ENCODE assay signal across 9 mouse cellular contexts in genomic region chr12:76004697-76005249, GRCm38 (mm10).
DNase-seq lines count a peak whose midpoint lies in the region; ATAC-seq and TF ChIP-seq lines count a peak whose summit lies in the region.
"Had no signal": no experiment of that assay in that cellular context is flagged by ENCODE, and none has a peak within 500 bp of the region (broad histone marks: within the 10 kb centered on the region; RNA-seq: fewer than 3 reads in every experiment).

No protein-coding gene starts in this region.

- H3K4me2 ChIP-seq in midbrain, embryonic 15.5 days, result no peak overlapping the region
- H3K4me2 ChIP-seq: embryonic facial prominence, embryonic 12.5 days had no signal

- TF ChIP-seq CTCF in E14TG2a.4 (conservative IDR thresholded peaks at IDR 0.05; ENCODE audit: low read length), result no peak

- H3K9me3 ChIP-seq in E14TG2a.4 (ENCODE audit: low read length), result no peaks in the 10 kb centered on the region
- H3K9me3 ChIP-seq in midbrain, embryonic 15.5 days, result no peaks in the 10 kb centered on the region
- H3K9me3 ChIP-seq: embryonic facial prominence, embryonic 12.5 days; megakaryocyte, embryonic 14.5 days had no signal

- H3K27ac ChIP-seq in midbrain, embryonic 15.5 days, result no peak overlapping the region
- H3K27ac ChIP-seq: embryonic facial prominence, embryonic 12.5 days had no signal

- no peaks in the 10 kb centered on the region for H3K27me3 ChIP-seq in E14TG2a.4 (ENCODE audit: insufficient read depth, low read length)
- H3K27me3 ChIP-seq in midbrain, embryonic 15.5 days (replicated peaks), result no peaks in the 10 kb centered on the region
- H3K27me3 ChIP-seq: embryonic facial prominence, embryonic 12.5 days; megakaryocyte, embryonic 14.5 days had no signal

- 0 out of 2 replicates have a peak overlapping the region, but pooled peaks have one; percentile 26 for H3K4me3 ChIP-seq in E14TG2a.4 (replicated peaks; ENCODE audit: low read length)
- no peak overlapping the region for H3K4me3 ChIP-seq in midbrain, embryonic 15.5 days
- H3K4me3 ChIP-seq: embryonic facial prominence, embryonic 12.5 days; megakaryocyte, embryonic 14.5 days had no signal

- intact Hi-C loops in gastrocnemius, postnatal 14 days (cut with DNase I; ENCODE audit: low total_unique reads), result no loop called here
- intact Hi-C loops in left cerebral cortex, postnatal 36 days (cut with DNase I), result no loop called here

- peak; percentile 94 for DNase-seq in ZHBTc4 (ENCODE audit: low read depth, low spot score)
- peak; percentile 67 for DNase-seq in gastrocnemius, postnatal 14 days
- DNase-seq in kidney, postnatal 14 days, result peak; percentile 64
- no peak for DNase-seq in left cerebral cortex, postnatal 36 days (ENCODE audit: low spot score in 2 of 2)

- H3K4me1 ChIP-seq in E14TG2a.4 (replicated peaks; ENCODE audit: low read depth, low read length), result peaks cover 16% of the 10 kb centered on the region
- no peaks in the 10 kb centered on the region for H3K4me1 ChIP-seq in midbrain, embryonic 15.5 days
- H3K4me1 ChIP-seq: megakaryocyte, embryonic 14.5 days had no signal

- no peaks in the 10 kb centered on the region for H3K36me3 ChIP-seq in E14TG2a.4 (ENCODE audit: insufficient read depth, low read length)
- no peaks in the 10 kb centered on the region for H3K36me3 ChIP-seq in midbrain, embryonic 15.5 days (replicated peaks)

- ATAC-seq in midbrain, embryonic 15.5 days (replicated peaks), result peak; percentile 75
- ATAC-seq in activated CD4-positive, CD25-positive, alpha-beta regulatory T cell, adult 4 months, result no peak

- no peak overlapping the region for H3K9ac ChIP-seq in midbrain, embryonic 15.5 days
- H3K9ac ChIP-seq: embryonic facial prominence, embryonic 12.5 days had no signal

- WGBS in midbrain, embryonic 15.5 days, result 39% methylated on average over 9 of the region's 9 CpGs

Comparison
In these comparisons a context has a peak if more than half of its experiments do, and no peak if none do; other contexts are left out.
1. DNase-seq: peak in ZHBTc4 (single experiment), gastrocnemius, postnatal 14 days (single experiment) and kidney, postnatal 14 days (single experiment); none in left cerebral cortex, postnatal 36 days (0 of 2).